Mouse (Mus musculus): ENCODE measurements at regions not wholly inside any gene's neighbourhood (a gene's known extent, or its start where the extent isn't known, plus 50 kb on each side); places are given as distances from the start of the nearest gene placed in this dataset.
A peak's percentile ranks its signal among the peaks of the same experiment; 100 is the strongest.

DNA sequence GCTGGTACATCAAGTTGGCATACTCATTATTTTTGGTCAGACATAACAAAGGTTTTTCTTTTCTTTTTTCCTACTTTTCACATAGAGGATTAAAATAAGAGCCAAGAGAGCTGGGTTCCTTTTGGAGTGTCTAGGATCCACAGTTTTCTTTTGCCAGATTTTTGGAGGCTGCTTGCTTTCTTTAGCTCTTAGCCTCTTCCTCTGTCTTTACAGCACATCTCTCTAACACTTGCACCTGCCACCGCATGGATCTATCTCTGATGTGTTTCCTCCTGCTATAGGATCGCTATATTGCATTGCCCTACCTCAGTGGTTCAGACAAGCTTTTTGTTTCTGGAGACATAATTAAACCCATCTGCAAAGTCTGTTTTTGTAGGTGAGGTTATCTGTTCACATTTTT is 339.9 kb downstream of the Rpl10l start:
- Histone ChIP-seq H3K27me3 (no peaks in the 10 kb centered on the region), H3K4me2 (no peak overlapping the region), H3K27ac (no peak overlapping the region), H3K9me3 (no peaks in the 10 kb centered on the region), H3K4me3 (no peak overlapping the region), H3K9ac (no peak overlapping the region), H3K36me3 (no peaks in the 10 kb centered on the region), H3K4me1 (no peaks in the 10 kb centered on the region)
- no peak for ATAC-seq (ENCODE audit: insufficient number of reproducible peaks, insufficient read depth, low FRiP score, low TSS enrichment, low read depth)
- WGBS, result 79% methylated on average over 2 of the region's 2 CpGs

DNA sequence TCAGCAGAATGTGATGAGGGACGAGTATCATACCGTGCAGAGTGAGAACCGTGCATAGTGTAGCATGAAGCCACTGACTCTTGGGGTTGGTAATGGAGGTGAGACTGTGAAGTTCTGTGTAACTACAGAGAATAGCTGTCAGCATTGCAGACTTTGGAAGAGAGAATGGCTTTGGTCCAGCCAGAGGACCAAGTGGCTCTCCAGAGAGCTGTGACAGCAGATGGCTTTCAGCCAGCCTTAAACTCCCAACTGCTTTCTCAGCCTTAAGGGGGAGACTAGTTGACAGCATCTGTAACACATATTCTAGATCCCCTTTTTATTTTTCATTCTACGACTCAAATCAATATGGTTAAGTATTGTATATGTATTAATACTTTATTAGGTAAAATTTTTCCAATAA is 342.0 kb downstream of the Rpl10l start:
- no peak overlapping the region for H3K4me2 ChIP-seq

DNA sequence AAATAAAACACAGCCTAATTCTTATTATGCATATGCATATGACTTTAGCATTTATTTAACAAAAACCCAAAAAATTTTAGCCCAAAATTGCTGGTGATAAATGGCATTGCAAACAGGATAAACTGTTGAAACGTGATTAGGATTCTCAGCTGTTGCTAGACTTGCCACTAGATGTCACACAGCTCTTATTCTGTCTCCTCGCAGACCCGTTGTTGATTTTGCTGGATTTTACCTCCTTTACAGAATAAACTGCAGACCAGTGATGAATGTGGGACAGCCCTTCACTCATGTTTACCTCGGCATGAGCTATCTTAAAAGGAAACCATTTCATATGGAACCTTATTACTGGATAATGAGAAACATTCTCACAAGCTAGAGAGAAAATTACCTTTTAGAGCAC is 352.4 kb downstream of the Rpl10l start:
- Histone ChIP-seq H3K4me2 (peak overlapping the region; percentile 36), H3K9me3 (no peaks in the 10 kb centered on the region), H3K9ac (no peak overlapping the region), H3K4me3 (no peak overlapping the region), H3K36me3 (no peaks in the 10 kb centered on the region), H3K4me1 (0 out of 2 replicates have a peak, but pooled peaks cover 4% of the 10 kb centered on the region), H3K27ac (no peak overlapping the region), H3K27me3 (no peaks in the 10 kb centered on the region)
- 13% methylated on average over 4 of the region's 4 CpGs for WGBS
- ATAC-seq (ENCODE audit: insufficient number of reproducible peaks, insufficient read depth, low FRiP score, low TSS enrichment, low read depth), result no peak

More for the DNA sequence above, 342.0 kb downstream of the Rpl10l start:
- H3K9ac ChIP-seq, result no peak overlapping the region
- no peak overlapping the region for H3K27ac ChIP-seq
- ATAC-seq (ENCODE audit: insufficient number of reproducible peaks, insufficient read depth, low FRiP score, low TSS enrichment, low read depth), result no peak
- H3K36me3 ChIP-seq, result no peaks in the 10 kb centered on the region
- 81% methylated on average over 4 of the region's 4 CpGs for WGBS
- H3K27me3 ChIP-seq, result no peaks in the 10 kb centered on the region
- H3K9me3 ChIP-seq, result no peaks in the 10 kb centered on the region
- H3K4me3 ChIP-seq, result no peak overlapping the region
- H3K4me1 ChIP-seq, result no peaks in the 10 kb centered on the region

DNA sequence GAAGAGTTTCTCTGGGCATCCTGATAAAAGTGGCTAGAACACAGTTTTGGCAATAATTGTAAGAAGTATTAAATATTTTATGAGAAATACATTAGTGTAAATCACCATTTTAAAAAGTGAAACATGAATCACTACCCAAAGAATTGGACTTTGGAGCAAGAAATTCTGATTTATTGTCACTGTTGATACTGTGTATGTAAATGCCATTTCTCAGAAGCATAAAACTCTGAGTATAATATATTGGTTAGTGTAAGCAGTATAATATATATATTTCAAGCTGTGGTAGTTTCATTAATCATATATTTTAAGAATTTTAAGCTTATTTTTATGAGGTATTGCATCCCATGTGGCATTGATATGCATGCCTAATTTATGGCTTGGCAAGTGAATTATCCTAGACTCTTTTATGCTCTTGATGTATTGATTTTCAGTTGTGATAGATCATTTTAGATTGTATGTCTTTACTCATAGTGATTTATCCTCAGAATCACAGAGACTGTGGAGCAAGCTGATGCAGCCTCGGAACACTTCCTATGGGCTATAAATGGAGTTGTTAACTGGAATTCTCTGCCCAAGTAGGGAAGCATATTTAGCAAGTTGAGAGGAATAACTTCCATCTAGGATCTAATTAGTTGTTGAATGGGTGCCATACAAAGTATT is 354.4 kb downstream of the Rpl10l start:
- Histone ChIP-seq H3K27ac (no peak overlapping the region), H3K9ac (no peak overlapping the region), H3K36me3 (no peaks in the 10 kb centered on the region), H3K4me1 (0 out of 2 replicates have a peak, but pooled peaks cover 4% of the 10 kb centered on the region), H3K27me3 (no peaks in the 10 kb centered on the region), H3K4me2 (no peak overlapping the region), H3K9me3 (no peaks in the 10 kb centered on the region), H3K4me3 (no peak overlapping the region)
- no peak for ATAC-seq (ENCODE audit: insufficient number of reproducible peaks, insufficient read depth, low FRiP score, low TSS enrichment, low read depth)
- WGBS, result 52% methylated on average over 1 of the region's 1 CpGs
